Mouse (Mus musculus) liver, postnatal 0 days (tissue): ENCODE data around the gene Cdk17.

ENCODE experiments used
- CTCF ChIP-seq: sonication (generic); IDR thresholded peaks from 2 replicates; pipeline ENCODE4 v1.5.1; 2016; ENCODE audit warnings: antibody characterized with exemption, low read depth
- EP300 ChIP-seq: IDR thresholded peaks from 2 replicates; pipeline ENCODE4 v1.6.1; 2016; ENCODE audit warnings: antibody characterized with exemption, low read depth, mild to moderate bottlenecking

- TF ChIP-seq CTCF (no peak), EP300 (no peak)
Observed at GRCm38 (mm10) chr10:93287551-93288145, 127.0 kb downstream of the Cdk17 start.
